In the genomic region with DNA sequence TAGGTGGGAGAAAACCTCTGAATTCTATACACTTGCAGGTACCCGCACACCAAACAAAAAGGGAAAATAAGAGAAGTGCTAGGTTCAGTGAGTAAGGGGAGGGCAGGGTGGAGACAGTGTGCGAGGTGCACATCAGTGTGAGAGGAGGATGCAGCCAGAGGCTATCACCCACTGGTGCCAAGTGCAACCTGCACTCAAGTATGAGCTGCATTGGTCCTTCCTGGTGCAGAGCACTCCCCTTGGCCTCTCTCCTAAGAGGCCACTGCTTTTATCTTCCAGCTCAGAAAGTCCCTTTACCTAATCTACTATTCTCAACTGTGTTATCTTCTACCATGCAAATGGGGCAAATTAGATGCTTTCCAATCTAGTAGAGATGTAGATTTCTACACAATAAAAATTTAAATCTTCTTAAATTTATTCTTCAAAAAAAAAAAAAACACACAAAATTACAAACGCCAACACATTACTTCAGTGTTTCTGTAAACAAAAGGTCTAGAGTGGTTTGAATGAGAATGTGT, we compare ENCODE assay signal across 18 mouse cellular contexts.
DNase-seq lines count a peak whose midpoint lies in the region; ATAC-seq lines count a peak whose summit lies in the region.
"Had no signal": no experiment of that assay in that cellular context is flagged by ENCODE, and none has a peak within 500 bp of the region (broad histone marks: within the 10 kb centered on the region; RNA-seq: fewer than 3 reads in every experiment).

No protein-coding gene starts in this region.

- peak; percentile 14 for DNase-seq in c-Kit-positive CD71-positive TER-119-positive erythroid progenitor cells, embryonic 14.5 days (ENCODE audit: low spot score)
- DNase-seq in liver, embryonic 13.5 days = peak; percentile 8
- DNase-seq in thymus, postnatal 36 days = no peak
- DNase-seq in embryonic facial prominence, embryonic 10.5 days (ENCODE audit: low spot score) = no peak
- DNase-seq: adrenal gland, adult 8-10 months; cerebellum, adult 18-20 months; cerebellum, adult 9-11 months; cerebellum, postnatal 36 days; gastrocnemius, postnatal 36 days; heart, adult 11 months; heart, postnatal 36 days had no signal

- no peak for ATAC-seq in megakaryocyte, adult 5-6 weeks (ENCODE audit: poor library complexity, severe bottlenecking)
- peak; percentile 95 for ATAC-seq in liver, embryonic 13.5 days (ENCODE audit: low read depth)
- peak; percentile 37; the same call in 1 of the 2 replicates for ATAC-seq in megakaryocyte progenitor cell, adult 5-6 weeks (replicated peaks; ENCODE audit: poor library complexity)
- ATAC-seq in hindbrain, embryonic 13.5 days (ENCODE audit: low FRiP score) = no peak
- ATAC-seq: forebrain, embryonic 14.5 days; hindbrain, embryonic 16.5 days had no signal

- WGBS in liver, embryonic 13.5 days (ENCODE audit: insufficient replicate concordance) = 55% methylated on average over 3 of the region's 3 CpGs
- 81% methylated on average over 3 of the region's 3 CpGs for WGBS in hindbrain, embryonic 13.5 days
- 77% methylated on average over 3 of the region's 3 CpGs for WGBS in embryonic facial prominence, embryonic 10.5 days

- no peaks in the 10 kb centered on the region for H3K9me3 ChIP-seq in megakaryocyte, embryonic 14.5 days
- H3K9me3 ChIP-seq in liver, embryonic 13.5 days (replicated peaks) = no peaks in the 10 kb centered on the region
- no peaks in the 10 kb centered on the region for H3K9me3 ChIP-seq in hindbrain, embryonic 13.5 days
- no peaks in the 10 kb centered on the region for H3K9me3 ChIP-seq in embryonic facial prominence, embryonic 10.5 days

- peaks cover 14% of the 10 kb centered on the region for H3K4me1 ChIP-seq in megakaryocyte, embryonic 14.5 days
- H3K4me1 ChIP-seq in liver, embryonic 13.5 days (replicated peaks) = peaks cover 28% of the 10 kb centered on the region
- peaks cover 33% of the 10 kb centered on the region for H3K4me1 ChIP-seq in hindbrain, embryonic 13.5 days (replicated peaks)
- H3K4me1 ChIP-seq in embryonic facial prominence, embryonic 10.5 days = peaks cover 22% of the 10 kb centered on the region; the same call in 1 of the 2 replicates

- H3K36me3 ChIP-seq in megakaryocyte, embryonic 14.5 days (replicated peaks; ENCODE audit: low read length) = no peaks in the 10 kb centered on the region
- H3K36me3 ChIP-seq in liver, embryonic 13.5 days = no peaks in the 10 kb centered on the region
- no peaks in the 10 kb centered on the region for H3K36me3 ChIP-seq in hindbrain, embryonic 13.5 days
- no peaks in the 10 kb centered on the region for H3K36me3 ChIP-seq in embryonic facial prominence, embryonic 10.5 days (replicated peaks)

- peak overlapping the region; percentile 33; the same call in 1 of the 2 replicates for H3K4me2 ChIP-seq in liver, embryonic 13.5 days
- no peak overlapping the region for H3K4me2 ChIP-seq in hindbrain, embryonic 13.5 days
- H3K4me2 ChIP-seq: heart, embryonic 11.5 days had no signal

- no peak overlapping the region for H3K27ac ChIP-seq in liver, embryonic 13.5 days
- no peak overlapping the region for H3K27ac ChIP-seq in hindbrain, embryonic 13.5 days
- no peak overlapping the region for H3K27ac ChIP-seq in embryonic facial prominence, embryonic 10.5 days (replicated peaks)

- H3K27me3 ChIP-seq in megakaryocyte, embryonic 14.5 days (replicated peaks) = no peaks in the 10 kb centered on the region
- no peaks in the 10 kb centered on the region for H3K27me3 ChIP-seq in liver, embryonic 13.5 days
- no peaks in the 10 kb centered on the region for H3K27me3 ChIP-seq in hindbrain, embryonic 13.5 days
- H3K27me3 ChIP-seq in embryonic facial prominence, embryonic 10.5 days (replicated peaks; ENCODE audit: low read depth, poor library complexity, severe bottlenecking) = no peaks in the 10 kb centered on the region

- peak overlapping the region; percentile 56 for H3K4me3 ChIP-seq in megakaryocyte, embryonic 14.5 days (replicated peaks)
- H3K4me3 ChIP-seq in liver, embryonic 13.5 days (replicated peaks) = no peak overlapping the region
- H3K4me3 ChIP-seq in hindbrain, embryonic 13.5 days = no peak overlapping the region
- no peak overlapping the region for H3K4me3 ChIP-seq in embryonic facial prominence, embryonic 10.5 days

- H3K9ac ChIP-seq in liver, embryonic 13.5 days = no peak overlapping the region
- no peak overlapping the region for H3K9ac ChIP-seq in hindbrain, embryonic 13.5 days

Comparison
In these comparisons a context has a peak if more than half of its experiments do, and no peak if none do; other contexts are left out.
1. ATAC-seq: peak in liver, embryonic 13.5 days (single experiment) and megakaryocyte progenitor cell, adult 5-6 weeks (single experiment); none in megakaryocyte, adult 5-6 weeks (single experiment) and hindbrain, embryonic 13.5 days (single experiment).
2. DNase-seq: peak in c-Kit-positive CD71-positive TER-119-positive erythroid progenitor cells, embryonic 14.5 days (single experiment) and liver, embryonic 13.5 days (single experiment); none in thymus, postnatal 36 days (0 of 2) and embryonic facial prominence, embryonic 10.5 days (single experiment).